Mouse (Mus musculus) liver, embryonic 16.5 days (tissue): ENCODE results near the gene Faim2. TPM values are rescaled to one million over a fixed set of nuclear protein-coding genes. Genes with fewer than 3 reads are reported as not detected.

Source experiments
- ATAC-seq: fragments of 200-750 bp; cut with Nextera tagmentation; 2 replicates; pipeline ENCODE4 v1.8.0; 2017; ENCODE audit warnings: low read depth, mild to moderate bottlenecking, moderate number of reproducible peaks, moderate library complexity
- H3K27ac ChIP-seq: fragments of 300-500 bp; sonication (generic); 2 replicates; pipeline ENCODE4 v1.5.1; 2014; ENCODE audit warnings: mild to moderate bottlenecking, low read length
- H3K27me3 ChIP-seq: fragments of 300-500 bp; sonication (generic); 2 replicates; pipeline ENCODE4 v1.6.1; 2014; ENCODE audit warnings: low read depth, low read length, mixed read lengths; ENCODE audit not compliant: control insufficient read depth, insufficient read depth
- H3K36me3 ChIP-seq: fragments of 300-500 bp; sonication (generic); 2 replicates; pipeline ENCODE4 v1.6.1; 2014; ENCODE audit warnings: mild to moderate bottlenecking; ENCODE audit not compliant: control insufficient read depth, insufficient read depth
- H3K4me1 ChIP-seq: fragments of 300-500 bp; sonication (generic); 2 replicates; pipeline ENCODE4 v1.6.1; 2014; ENCODE audit warnings: low read depth, low read length, mixed read lengths; ENCODE audit not compliant: control insufficient read depth
- H3K4me2 ChIP-seq: fragments of 300-500 bp; sonication (generic); 2 replicates; pipeline ENCODE4 v1.6.1; 2014; ENCODE audit warnings: low read depth, low read length, mixed read lengths
- H3K4me3 ChIP-seq: fragments of 300-500 bp; sonication (generic); 2 replicates; pipeline ENCODE4 v1.5.1; 2014; ENCODE audit warnings: low read depth, mild to moderate bottlenecking, low read length
- H3K9ac ChIP-seq: fragments of 300-500 bp; sonication (generic); 2 replicates; pipeline ENCODE4 v1.6.1; 2014; ENCODE audit warnings: low read depth, low read length
- H3K9me3 ChIP-seq: fragments of 300-500 bp; sonication (generic); replicated peaks from 2 replicates; pipeline ENCODE4 v1.6.1; 2016; ENCODE audit warnings: low read length; ENCODE audit not compliant: control insufficient read depth
- WGBS: fragments of 180-500 bp; shearing (Covaris S2); extraction: QIAGEN DNeasy Blood & Tissue Kit; methylation state at CpG from one replicate; pipeline ENCODE4 v1.1.7; 2014; ENCODE audit not compliant: insufficient replicate concordance; 5-methylcytosine and 5-hydroxymethylcytosine counted together
- polyA plus RNA-seq: library from polyadenylated mRNA; unstranded; fragments of >200 nt; fragmentation: Nextera tagmentation; extraction: Ambion mirVana; gene quantifications from 2 replicates; pipeline ENCODE4 v1.2.1, GENCODE M21; 2015

Gene Faim2
- polyA plus RNA-seq, 1 experiment from 2014 or later: 0.02 TPM

- H3K36me3 ChIP-seq: no peaks in the 10 kb centered on the region
- H3K9ac ChIP-seq: no peak overlapping the region
- WGBS: 46% methylated on average over 7 of the region's 7 CpGs
- no peak overlapping the region for H3K4me3 ChIP-seq
- no peak overlapping the region for H3K27ac ChIP-seq
- no peaks in the 10 kb centered on the region for H3K27me3 ChIP-seq
- H3K4me1 ChIP-seq: peaks cover 2% of the 10 kb centered on the region
- no peaks in the 10 kb centered on the region for H3K9me3 ChIP-seq
- no peak for ATAC-seq
- no peak overlapping the region for H3K4me2 ChIP-seq
Measured at GRCm38 (mm10) chr15:99517715-99518114, 10.2 kb downstream of the Faim2 start.

- Histone ChIP-seq H3K9me3 (no peaks in the 10 kb centered on the region), H3K4me1 (peaks cover 2% of the 10 kb centered on the region), H3K4me3 (no peak overlapping the region), H3K9ac (no peak overlapping the region), H3K4me2 (no peak overlapping the region), H3K27me3 (no peaks in the 10 kb centered on the region), H3K36me3 (no peaks in the 10 kb centered on the region), H3K27ac (no peak overlapping the region)
- no peak for ATAC-seq
- WGBS: 38% methylated on average over 8 of the region's 8 CpGs
Measured at GRCm38 (mm10) chr15:99516715-99517114, 11.2 kb downstream of the Faim2 start.

GRCm38 (mm10) chr15:99511797-99512525 is 16.0 kb downstream of the Faim2 start:
- WGBS: 71% methylated on average over 15 of the region's 15 CpGs

GRCm38 (mm10) chr15:99510621-99511020 is 17.3 kb downstream of the Faim2 start:
- Histone ChIP-seq H3K4me3 (no peak overlapping the region), H3K27ac (no peak overlapping the region), H3K36me3 (no peaks in the 10 kb centered on the region), H3K27me3 (no peaks in the 10 kb centered on the region; the same call in 1 of the 2 replicates), H3K4me2 (no peak overlapping the region), H3K9me3 (no peaks in the 10 kb centered on the region), H3K9ac (no peak overlapping the region), H3K4me1 (peaks cover 2% of the 10 kb centered on the region)
- WGBS: 65% methylated on average over 3 of the region's 3 CpGs
- no peak for ATAC-seq

More at GRCm38 (mm10) chr15:99511797-99512525, 16.0 kb downstream of the Faim2 start:
- Histone ChIP-seq H3K4me3 (no peak overlapping the region), H3K4me2 (no peak overlapping the region), H3K9ac (no peak overlapping the region), H3K27ac (no peak overlapping the region), H3K4me1 (peaks cover 2% of the 10 kb centered on the region), H3K9me3 (no peaks in the 10 kb centered on the region), H3K27me3 (no peaks in the 10 kb centered on the region; the same call in 1 of the 2 replicates), H3K36me3 (no peaks in the 10 kb centered on the region)
- ATAC-seq: no peak

GRCm38 (mm10) chr15:99509840-99510239 is 18.1 kb downstream of the Faim2 start:
- no peak overlapping the region for H3K4me3 ChIP-seq
- no peak for ATAC-seq
- no peaks in the 10 kb centered on the region; the same call in 1 of the 2 replicates for H3K27me3 ChIP-seq
- H3K4me2 ChIP-seq: no peak overlapping the region
- H3K27ac ChIP-seq: no peak overlapping the region
- H3K4me1 ChIP-seq: no peaks in the 10 kb centered on the region; the same call in none of the 2 replicates
- WGBS: 39% methylated on average over 7 of the region's 7 CpGs
- H3K9me3 ChIP-seq: no peaks in the 10 kb centered on the region
- H3K36me3 ChIP-seq: no peaks in the 10 kb centered on the region
- no peak overlapping the region for H3K9ac ChIP-seq

- no peak overlapping the region for H3K27ac ChIP-seq
- no peaks in the 10 kb centered on the region for H3K9me3 ChIP-seq
- ATAC-seq: no peak
- H3K4me2 ChIP-seq: no peak overlapping the region
- H3K27me3 ChIP-seq: no peaks in the 10 kb centered on the region; the same call in 1 of the 2 replicates
- H3K4me1 ChIP-seq: no peaks in the 10 kb centered on the region; the same call in 1 of the 2 replicates
- H3K36me3 ChIP-seq: no peaks in the 10 kb centered on the region
- no peak overlapping the region for H3K4me3 ChIP-seq
- 59% methylated on average over 15 of the region's 15 CpGs for WGBS
- no peak overlapping the region for H3K9ac ChIP-seq
Measured at GRCm38 (mm10) chr15:99505324-99506095, 22.5 kb downstream of the Faim2 start.

GRCm38 (mm10) chr15:99503256-99503655 is 24.7 kb downstream of the Faim2 start:
- peaks cover 9% of the 10 kb centered on the region for H3K4me1 ChIP-seq
- H3K9ac ChIP-seq: no peak overlapping the region
- no peaks in the 10 kb centered on the region for H3K27me3 ChIP-seq
- H3K27ac ChIP-seq: no peak overlapping the region
- H3K4me3 ChIP-seq: no peak overlapping the region
- H3K4me2 ChIP-seq: no peak overlapping the region
- H3K9me3 ChIP-seq: no peaks in the 10 kb centered on the region
- no peaks in the 10 kb centered on the region for H3K36me3 ChIP-seq
- no peak for ATAC-seq
- WGBS: 56% methylated on average over 5 of the region's 5 CpGs

GRCm38 (mm10) chr15:99502311-99502831 is 25.6 kb downstream of the Faim2 start:
- Histone ChIP-seq H3K27me3 (no peaks in the 10 kb centered on the region), H3K9me3 (no peaks in the 10 kb centered on the region), H3K4me3 (no peak overlapping the region), H3K4me2 (no peak overlapping the region), H3K36me3 (no peaks in the 10 kb centered on the region), H3K4me1 (peaks cover 9% of the 10 kb centered on the region), H3K9ac (no peak overlapping the region), H3K27ac (no peak overlapping the region)
- no peak for ATAC-seq
- 54% methylated on average over 12 of the region's 12 CpGs for WGBS
